Mouse (Mus musculus): ENCODE data around the gene Zranb3. TPM values are rescaled to one million over a fixed set of nuclear protein-coding genes. Genes with fewer than 3 reads are reported as not detected.
"Not testable (repeated sequence)": the region's sequence is repeated elsewhere in the genome, so short reads cannot be mapped to it uniquely, and the experiment has no call there.

Zranb3 gene
- 1.4 and 1.5 TPM in 2 replicates for polyA plus RNA-seq (2015; fragmentation: Nextera tagmentation; extraction: Ambion mirVana)

GRCm38 (mm10) chr1:128102641-128103461 is at the start of gene Zranb3, which contains the start of gene R3hdm1:
TSS of gene Zranb3 (minus strand) at chr1:128103047.
TSS of gene R3hdm1 (plus strand) at chr1:128103301.
- Histone ChIP-seq H3K27me3 (ENCODE audit: control insufficient read depth, insufficient read depth, low read length) (no peaks in the 10 kb centered on the region), H3K4me3 (ENCODE audit: low read depth, low read length) (peak within 1 kb of the TSS; percentile 91), H3K4me1 (replicated peaks; ENCODE audit: control insufficient read depth, insufficient read depth) (no peaks in the 10 kb centered on the region), H3K36me3 (ENCODE audit: control insufficient read depth, insufficient read depth, low read length) (no peaks in the 10 kb centered on the region), H3K27ac (replicated peaks) (peak within 1 kb of the TSS; percentile 93), H3K9ac (ENCODE audit: low read length) (peak within 1 kb of the TSS; percentile 82), H3K9me3 (ENCODE audit: control insufficient read depth, low read length) (no peaks in the 10 kb centered on the region), H3K4me2 (replicated peaks; ENCODE audit: low read depth) (peak within 1 kb of the TSS; percentile 81)
- peak; percentile 95 for DNase-seq (ENCODE audit: low spot score)
- no peak for TF ChIP-seq CTCF (IDR thresholded peaks at IDR 0.05; ENCODE audit: low read depth)
- no peak for TF ChIP-seq EP300 (optimal IDR thresholded peaks at IDR 0.05)
- under 1% methylated on average over 41 of the region's 43 CpGs for WGBS
- peak; percentile 97 for ATAC-seq (ENCODE audit: low FRiP score, low TSS enrichment)

- Histone ChIP-seq H3K4me2 (replicated peaks; ENCODE audit: low read depth) (no peak overlapping the region), H3K4me1 (replicated peaks; ENCODE audit: control insufficient read depth, insufficient read depth) (no peaks in the 10 kb centered on the region), H3K27ac (replicated peaks) (no peak overlapping the region), H3K27me3 (ENCODE audit: control insufficient read depth, insufficient read depth, low read length) (no peaks in the 10 kb centered on the region), H3K9me3 (ENCODE audit: control insufficient read depth, low read length) (no peaks in the 10 kb centered on the region), H3K9ac (ENCODE audit: low read length) (no peak overlapping the region), H3K4me3 (ENCODE audit: low read depth, low read length) (no peak overlapping the region), H3K36me3 (ENCODE audit: control insufficient read depth, insufficient read depth, low read length) (no peaks in the 10 kb centered on the region)
- no peak for DNase-seq (ENCODE audit: low spot score)
- TF ChIP-seq CTCF (IDR thresholded peaks at IDR 0.05; ENCODE audit: low read depth) (no peak), EP300 (optimal IDR thresholded peaks at IDR 0.05) (no peak)
- no peak for ATAC-seq (ENCODE audit: low FRiP score, low TSS enrichment)
Observed at GRCm38 (mm10) chr1:128141737-128142136, 38.9 kb upstream of the Zranb3 start.

- Histone ChIP-seq H3K36me3 (ENCODE audit: control insufficient read depth, insufficient read depth, low read length) (no peaks in the 10 kb centered on the region), H3K4me3 (ENCODE audit: low read depth, low read length) (no peak overlapping the region), H3K4me1 (replicated peaks; ENCODE audit: control insufficient read depth, insufficient read depth) (no peaks in the 10 kb centered on the region), H3K4me2 (replicated peaks; ENCODE audit: low read depth) (no peak overlapping the region), H3K27me3 (ENCODE audit: control insufficient read depth, insufficient read depth, low read length) (no peaks in the 10 kb centered on the region), H3K27ac (replicated peaks) (no peak overlapping the region), H3K9me3 (ENCODE audit: control insufficient read depth, low read length) (no peaks in the 10 kb centered on the region), H3K9ac (ENCODE audit: low read length) (no peak overlapping the region)
- TF ChIP-seq CTCF (IDR thresholded peaks at IDR 0.05; ENCODE audit: low read depth) (peak; percentile 78), EP300 (optimal IDR thresholded peaks at IDR 0.05) (no peak)
- DNase-seq (ENCODE audit: low spot score) = no peak
- ATAC-seq (ENCODE audit: low FRiP score, low TSS enrichment) = no peak
Observed at GRCm38 (mm10) chr1:128141039-128141438, 38.2 kb upstream of the Zranb3 start.

GRCm38 (mm10) chr1:128136222-128136621 is 33.4 kb upstream of the Zranb3 start:
- H3K4me3 ChIP-seq (ENCODE audit: low read depth, low read length); H3K27ac ChIP-seq (replicated peaks); H3K9me3 ChIP-seq (ENCODE audit: control insufficient read depth, low read length); H3K4me1 ChIP-seq (replicated peaks; ENCODE audit: control insufficient read depth, insufficient read depth); DNase-seq (ENCODE audit: low spot score); H3K4me2 ChIP-seq (replicated peaks; ENCODE audit: low read depth); ATAC-seq (ENCODE audit: low FRiP score, low TSS enrichment); H3K27me3 ChIP-seq (ENCODE audit: control insufficient read depth, insufficient read depth, low read length); H3K9ac ChIP-seq (ENCODE audit: low read length); H3K36me3 ChIP-seq (ENCODE audit: control insufficient read depth, insufficient read depth, low read length): not testable (repeated sequence)

- no peaks in the 10 kb centered on the region for H3K36me3 ChIP-seq (ENCODE audit: control insufficient read depth, insufficient read depth, low read length)
- 87% methylated on average over 4 of the region's 4 CpGs for whole genome bisulfite sequencing
- DNase-seq (ENCODE audit: low spot score) = no peak
- H3K4me1 ChIP-seq (replicated peaks; ENCODE audit: control insufficient read depth, insufficient read depth) = no peaks in the 10 kb centered on the region
- H3K9ac ChIP-seq (ENCODE audit: low read length) = no peak overlapping the region
- no peak for ATAC-seq (ENCODE audit: low FRiP score, low TSS enrichment)
- no peak for TF ChIP-seq CTCF (IDR thresholded peaks at IDR 0.05; ENCODE audit: low read depth)
- no peak for TF ChIP-seq EP300 (optimal IDR thresholded peaks at IDR 0.05)
- H3K4me3 ChIP-seq (ENCODE audit: low read depth, low read length) = no peak overlapping the region
- no peak overlapping the region for H3K27ac ChIP-seq (replicated peaks)
- H3K9me3 ChIP-seq (ENCODE audit: control insufficient read depth, low read length) = no peaks in the 10 kb centered on the region
- no peak overlapping the region for H3K4me2 ChIP-seq (replicated peaks; ENCODE audit: low read depth)
- no peaks in the 10 kb centered on the region for H3K27me3 ChIP-seq (ENCODE audit: control insufficient read depth, insufficient read depth, low read length)
Observed at GRCm38 (mm10) chr1:128120913-128121627, 18.2 kb upstream of the Zranb3 start.
